Comparison of ENCODE assay signal across 11 mouse cellular contexts in the genomic region with DNA sequence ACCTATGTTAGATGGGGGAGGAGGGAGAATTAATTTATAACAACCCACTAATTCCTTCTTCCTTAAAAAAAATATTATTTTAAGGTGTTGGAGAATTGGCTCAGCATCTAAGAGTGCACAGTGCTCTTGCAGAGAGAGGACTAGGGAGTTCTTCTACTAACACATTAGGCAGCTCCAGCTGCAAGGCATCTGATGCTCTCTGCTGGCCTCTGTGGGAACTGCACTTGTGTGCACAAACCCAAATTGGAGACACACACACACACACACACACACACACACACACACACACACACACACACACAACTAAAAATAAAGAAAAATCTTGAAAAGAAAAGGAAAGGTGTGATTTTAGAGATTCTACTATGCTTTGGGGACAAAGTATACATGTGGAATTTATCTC.
DNase-seq lines count a peak whose midpoint lies in the region; ATAC-seq and TF ChIP-seq lines count a peak whose summit lies in the region.
"Had no signal": no experiment of that assay in that cellular context is flagged by ENCODE, and none has a peak within 500 bp of the region (broad histone marks: within the 10 kb centered on the region; RNA-seq: fewer than 3 reads in every experiment).

No protein-coding gene starts in this region.

- no peak overlapping the region for H3K4me2 ChIP-seq in kidney, postnatal 0 days (ENCODE audit: low read length)
- H3K4me2 ChIP-seq: embryonic facial prominence, embryonic 15.5 days; limb, embryonic 15.5 days; midbrain, embryonic 11.5 days had no signal

- no peak overlapping the region for H3K27ac ChIP-seq in kidney, postnatal 0 days
- H3K27ac ChIP-seq: embryonic facial prominence, embryonic 15.5 days; limb, embryonic 15.5 days had no signal

- no peak overlapping the region for H3K4me3 ChIP-seq in kidney, postnatal 0 days (replicated peaks; ENCODE audit: low read depth, low read length)
- H3K4me3 ChIP-seq: embryonic facial prominence, embryonic 15.5 days; limb, embryonic 15.5 days had no signal

- H3K4me1 ChIP-seq in kidney, postnatal 0 days (replicated peaks; ENCODE audit: insufficient read depth, low read length): no peaks in the 10 kb centered on the region
- H3K4me1 ChIP-seq: embryonic facial prominence, embryonic 15.5 days; limb, embryonic 15.5 days had no signal

- CTCF ChIA-PET in Patski (lab: Charles Lee): no interaction called here

- no peaks in the 10 kb centered on the region for H3K9me3 ChIP-seq in kidney, postnatal 0 days (replicated peaks; ENCODE audit: low read length)
- H3K9me3 ChIP-seq: embryonic facial prominence, embryonic 15.5 days; limb, embryonic 15.5 days had no signal

- H3K36me3 ChIP-seq in kidney, postnatal 0 days (ENCODE audit: insufficient read depth, low read length): no peaks in the 10 kb centered on the region
- H3K36me3 ChIP-seq: embryonic facial prominence, embryonic 15.5 days; limb, embryonic 15.5 days had no signal

- POLR2A ChIA-PET in Patski (lab: Charles Lee): no interaction called here

- DNase-seq in kidney, postnatal 0 days (ENCODE audit: low spot score): no peak
- DNase-seq in kidney, postnatal 14 days: no peak
- peak; percentile 14 for DNase-seq in lung, postnatal 10 days
- no peak for DNase-seq in lung, postnatal 14 days
- no peak for DNase-seq in Patski (ENCODE audit: low read depth, low spot score)
- DNase-seq in spleen, postnatal 4 days (ENCODE audit: low spot score in 2 of 2): no peak
- DNase-seq: retina, postnatal 1 day had no signal

- no peak overlapping the region for H3K9ac ChIP-seq in kidney, postnatal 0 days (ENCODE audit: low read depth, low read length)
- H3K9ac ChIP-seq: embryonic facial prominence, embryonic 15.5 days; limb, embryonic 15.5 days had no signal

- ATAC-seq in kidney, postnatal 0 days (replicated peaks; ENCODE audit: low FRiP score, low read depth): no peak
- no peak for ATAC-seq in Patski
- ATAC-seq in megakaryocyte progenitor cell, adult 5-6 weeks (replicated peaks; ENCODE audit: poor library complexity): peak; percentile 60; the same call in 1 of the 2 replicates

- TF ChIP-seq CTCF in kidney, postnatal 0 days (IDR thresholded peaks at IDR 0.05; ENCODE audit: low read depth): peak; percentile 45
- TF ChIP-seq CTCF in Patski (IDR thresholded peaks at IDR 0.05): peak; percentile 62

- no peaks in the 10 kb centered on the region for H3K27me3 ChIP-seq in kidney, postnatal 0 days (ENCODE audit: insufficient read depth, low read length)
- peaks cover 12% of the 10 kb centered on the region for H3K27me3 ChIP-seq in Patski
- H3K27me3 ChIP-seq: embryonic facial prominence, embryonic 15.5 days had no signal

- in situ Hi-C loops in Patski (cut with MboI; ENCODE audit: low pct_unique_long_range_greater_than_20kb): loop anchor here (25.0 kb wide), 2 partner anchors 853 to 1153 kb away; no protein-coding TSS in a partner anchor
